ENCODE assay signal across 16 mouse cellular contexts in genomic region chr8:84814240-84814554, GRCm38 (mm10). TPM values are rescaled to one million over a fixed set of nuclear protein-coding genes. Genes with fewer than 3 reads are reported as not detected.
A peak's percentile ranks its signal among the peaks of the same experiment; 100 is the strongest.
DNase-seq lines count a peak whose midpoint lies in the region; ATAC-seq lines count a peak whose summit lies in the region.
"Had no signal": no experiment of that assay in that cellular context is flagged by ENCODE, and none has a peak within 500 bp of the region (broad histone marks: within the 10 kb centered on the region; RNA-seq: fewer than 3 reads in every experiment).

No protein-coding gene starts in this region.

- WGBS in midbrain, embryonic 10.5 days: 88% methylated on average over 11 of the region's 11 CpGs
- 71% methylated on average over 11 of the region's 11 CpGs for WGBS in midbrain, embryonic 16.5 days
- 61% methylated on average over 11 of the region's 11 CpGs for WGBS in forebrain, embryonic 16.5 days
- 73% methylated on average over 11 of the region's 11 CpGs for WGBS in midbrain, embryonic 15.5 days
- 87% methylated on average over 11 of the region's 11 CpGs for WGBS in intestine, embryonic 15.5 days

- ATAC-seq in midbrain, embryonic 16.5 days: no peak
- ATAC-seq in forebrain, embryonic 16.5 days: peak; percentile 43
- peak; percentile 15 for ATAC-seq in midbrain, embryonic 15.5 days (replicated peaks)
- no peak for ATAC-seq in intestine, embryonic 15.5 days
- ATAC-seq: activated CD4-positive, CD25-positive, alpha-beta regulatory T cell, adult 4 months had no signal

- H3K9ac ChIP-seq in midbrain, embryonic 16.5 days (ENCODE audit: low read depth, low read length): no peak overlapping the region
- peak overlapping the region; percentile 2; the same call in 1 of the 2 replicates for H3K9ac ChIP-seq in forebrain, embryonic 16.5 days (replicated peaks; ENCODE audit: low read depth, low read length)
- H3K9ac ChIP-seq in midbrain, embryonic 15.5 days: 0 out of 2 replicates have a peak overlapping the region, but pooled peaks have one; percentile 6
- H3K9ac ChIP-seq in intestine, embryonic 15.5 days: no peak overlapping the region
- H3K9ac ChIP-seq: lung, embryonic 14.5 days had no signal

- no peaks in the 10 kb centered on the region for H3K9me3 ChIP-seq in midbrain, embryonic 10.5 days (replicated peaks)
- H3K9me3 ChIP-seq in midbrain, embryonic 16.5 days (replicated peaks; ENCODE audit: control insufficient read depth, low read length, poor library complexity, severe bottlenecking): no peaks in the 10 kb centered on the region
- no peaks in the 10 kb centered on the region for H3K9me3 ChIP-seq in forebrain, embryonic 16.5 days (ENCODE audit: control insufficient read depth, low read length)
- H3K9me3 ChIP-seq in midbrain, embryonic 15.5 days: no peaks in the 10 kb centered on the region
- H3K9me3 ChIP-seq in intestine, embryonic 15.5 days: no peaks in the 10 kb centered on the region

- no peak overlapping the region for H3K4me2 ChIP-seq in midbrain, embryonic 16.5 days (ENCODE audit: low read length)
- peak overlapping the region; percentile 21 for H3K4me2 ChIP-seq in forebrain, embryonic 16.5 days (ENCODE audit: low read length)
- H3K4me2 ChIP-seq in midbrain, embryonic 15.5 days: no peak overlapping the region
- H3K4me2 ChIP-seq in intestine, embryonic 15.5 days (replicated peaks): no peak overlapping the region
- H3K4me2 ChIP-seq: lung, embryonic 14.5 days had no signal

- 0 out of 2 replicates have a peak overlapping the region, but pooled peaks have one; percentile 4 for H3K27ac ChIP-seq in midbrain, embryonic 10.5 days (replicated peaks)
- H3K27ac ChIP-seq in midbrain, embryonic 16.5 days (ENCODE audit: low read length): no peak overlapping the region
- peak overlapping the region; percentile 90 for H3K27ac ChIP-seq in forebrain, embryonic 16.5 days (ENCODE audit: low read length)
- peak overlapping the region; percentile 56; the same call in 1 of the 2 replicates for H3K27ac ChIP-seq in midbrain, embryonic 15.5 days
- no peak overlapping the region for H3K27ac ChIP-seq in intestine, embryonic 15.5 days
- H3K27ac ChIP-seq: macrophage had no signal

- no peaks in the 10 kb centered on the region for H3K36me3 ChIP-seq in midbrain, embryonic 10.5 days
- H3K36me3 ChIP-seq in midbrain, embryonic 16.5 days (ENCODE audit: control insufficient read depth, insufficient read depth, low read length): no peaks in the 10 kb centered on the region
- H3K36me3 ChIP-seq in forebrain, embryonic 16.5 days (ENCODE audit: control insufficient read depth, insufficient read depth): no peaks in the 10 kb centered on the region
- no peaks in the 10 kb centered on the region for H3K36me3 ChIP-seq in midbrain, embryonic 15.5 days (replicated peaks)
- no peaks in the 10 kb centered on the region for H3K36me3 ChIP-seq in intestine, embryonic 15.5 days

- H3K27me3 ChIP-seq in midbrain, embryonic 10.5 days (ENCODE audit: low read depth, poor library complexity, severe bottlenecking): peaks cover 79% of the 10 kb centered on the region
- H3K27me3 ChIP-seq in midbrain, embryonic 16.5 days (ENCODE audit: control insufficient read depth, insufficient read depth, low read depth, low read length): peaks cover 4% of the 10 kb centered on the region; the same call in 1 of the 2 replicates
- H3K27me3 ChIP-seq in forebrain, embryonic 16.5 days (replicated peaks; ENCODE audit: control insufficient read depth, insufficient read depth, low read length): no peaks in the 10 kb centered on the region
- peaks cover 19% of the 10 kb centered on the region for H3K27me3 ChIP-seq in midbrain, embryonic 15.5 days (replicated peaks)
- peaks cover 34% of the 10 kb centered on the region for H3K27me3 ChIP-seq in intestine, embryonic 15.5 days (replicated peaks)

- DNase-seq in cerebellum, adult 8-10 months: peak; percentile 43
- no peak for DNase-seq in cerebellum, adult 9-11 months
- no peak for DNase-seq in midbrain, embryonic 10.5 days (ENCODE audit: low spot score)
- no peak for DNase-seq in kidney, adult 9 months
- DNase-seq: heart, postnatal 36 days; kidney, adult 11 months; kidney, postnatal 14 days; lung, embryonic 14.5 days; right cerebral cortex, postnatal 4 days; thymus, postnatal 14 days had no signal

- H3K4me1 ChIP-seq in midbrain, embryonic 10.5 days: peaks cover 48% of the 10 kb centered on the region
- H3K4me1 ChIP-seq in midbrain, embryonic 16.5 days (ENCODE audit: control insufficient read depth, insufficient read depth, low read length): peaks cover 15% of the 10 kb centered on the region
- peaks cover 45% of the 10 kb centered on the region for H3K4me1 ChIP-seq in forebrain, embryonic 16.5 days (replicated peaks; ENCODE audit: control insufficient read depth, insufficient read depth, low read length)
- H3K4me1 ChIP-seq in midbrain, embryonic 15.5 days: peaks cover 26% of the 10 kb centered on the region
- peaks cover 7% of the 10 kb centered on the region; the same call in 1 of the 2 replicates for H3K4me1 ChIP-seq in intestine, embryonic 15.5 days (replicated peaks)

- no peak overlapping the region for H3K4me3 ChIP-seq in midbrain, embryonic 10.5 days
- H3K4me3 ChIP-seq in midbrain, embryonic 16.5 days (ENCODE audit: low read depth, low read length): no peak overlapping the region
- no peak overlapping the region for H3K4me3 ChIP-seq in forebrain, embryonic 16.5 days (replicated peaks; ENCODE audit: low read length)
- no peak overlapping the region for H3K4me3 ChIP-seq in midbrain, embryonic 15.5 days
- no peak overlapping the region for H3K4me3 ChIP-seq in intestine, embryonic 15.5 days (replicated peaks)

RNA-seq across cellular contexts. Expression of gene Dand5, which starts 8.4 kb away (rescaled TPM):
- 2.9 and 5.3 TPM in 2 replicates for polyA plus RNA-seq in midbrain, embryonic 10.5 days (2016; fragmentation: Nextera tagmentation; extraction: Ambion mirVana)
- 11.7 and 12.4 TPM in 2 replicates for polyA plus RNA-seq in midbrain, embryonic 16.5 days (2015; fragmentation: Nextera tagmentation; extraction: Ambion mirVana)
- polyA plus RNA-seq in forebrain, embryonic 16.5 days (2015; fragmentation: Nextera tagmentation; extraction: Ambion mirVana): 8.2 and 8.7 TPM in 2 replicates
- 12.3 and 13.4 TPM in 2 replicates for polyA plus RNA-seq in midbrain, embryonic 15.5 days (2015; fragmentation: Nextera tagmentation; extraction: Ambion mirVana)
- polyA plus RNA-seq in intestine, embryonic 15.5 days (2015; fragmentation: Nextera tagmentation; extraction: Ambion mirVana): 4.5 and 5.3 TPM in 2 replicates

RNA-seq across cellular contexts. Expression of gene Nfix, which starts 14.1 kb away (rescaled TPM):
- 0.49 and 1.2 TPM in 2 replicates for polyA plus RNA-seq in midbrain, embryonic 10.5 days (2016; fragmentation: Nextera tagmentation; extraction: Ambion mirVana)
- polyA plus RNA-seq in midbrain, embryonic 16.5 days (2015; fragmentation: Nextera tagmentation; extraction: Ambion mirVana): 44.1 and 55.4 TPM in 2 replicates
- 440 and 546 TPM in 2 replicates for polyA plus RNA-seq in forebrain, embryonic 16.5 days (2015; fragmentation: Nextera tagmentation; extraction: Ambion mirVana)
- 48.6 and 54.0 TPM in 2 replicates for polyA plus RNA-seq in midbrain, embryonic 15.5 days (2015; fragmentation: Nextera tagmentation; extraction: Ambion mirVana)
- polyA plus RNA-seq in intestine, embryonic 15.5 days (2015; fragmentation: Nextera tagmentation; extraction: Ambion mirVana): 14.2 and 14.8 TPM in 2 replicates

RNA-seq across cellular contexts. Expression of gene Gadd45gip1, which starts 17.1 kb away (rescaled TPM):
- 46.3 and 47.2 TPM in 2 replicates for polyA plus RNA-seq in midbrain, embryonic 10.5 days (2016; fragmentation: Nextera tagmentation; extraction: Ambion mirVana)
- 35.0 and 37.4 TPM in 2 replicates for polyA plus RNA-seq in midbrain, embryonic 16.5 days (2015; fragmentation: Nextera tagmentation; extraction: Ambion mirVana)
- polyA plus RNA-seq in forebrain, embryonic 16.5 days (2015; fragmentation: Nextera tagmentation; extraction: Ambion mirVana): 31.3 and 34.3 TPM in 2 replicates
- 35.5 and 36.1 TPM in 2 replicates for polyA plus RNA-seq in midbrain, embryonic 15.5 days (2015; fragmentation: Nextera tagmentation; extraction: Ambion mirVana)
- 61.7 and 62.6 TPM in 2 replicates for polyA plus RNA-seq in intestine, embryonic 15.5 days (2015; fragmentation: Nextera tagmentation; extraction: Ambion mirVana)

RNA-seq across cellular contexts. Expression of gene Rad23a, which starts 26.3 kb away (rescaled TPM):
- polyA plus RNA-seq in midbrain, embryonic 10.5 days (2016; fragmentation: Nextera tagmentation; extraction: Ambion mirVana): 124 and 131 TPM in 2 replicates
- polyA plus RNA-seq in midbrain, embryonic 16.5 days (2015; fragmentation: Nextera tagmentation; extraction: Ambion mirVana): 80.7 and 85.6 TPM in 2 replicates
- polyA plus RNA-seq in forebrain, embryonic 16.5 days (2015; fragmentation: Nextera tagmentation; extraction: Ambion mirVana): 84.8 and 86.5 TPM in 2 replicates
- 88.2 and 91.7 TPM in 2 replicates for polyA plus RNA-seq in midbrain, embryonic 15.5 days (2015; fragmentation: Nextera tagmentation; extraction: Ambion mirVana)
- polyA plus RNA-seq in intestine, embryonic 15.5 days (2015; fragmentation: Nextera tagmentation; extraction: Ambion mirVana): 102 and 106 TPM in 2 replicates

RNA-seq across cellular contexts. Expression of gene Calr, which starts 32.5 kb away (rescaled TPM):
- polyA plus RNA-seq in midbrain, embryonic 10.5 days (2016; fragmentation: Nextera tagmentation; extraction: Ambion mirVana): 723 and 798 TPM in 2 replicates
- polyA plus RNA-seq in midbrain, embryonic 16.5 days (2015; fragmentation: Nextera tagmentation; extraction: Ambion mirVana): 662 and 691 TPM in 2 replicates
- 610 and 631 TPM in 2 replicates for polyA plus RNA-seq in forebrain, embryonic 16.5 days (2015; fragmentation: Nextera tagmentation; extraction: Ambion mirVana)
- 669 and 673 TPM in 2 replicates for polyA plus RNA-seq in midbrain, embryonic 15.5 days (2015; fragmentation: Nextera tagmentation; extraction: Ambion mirVana)
- 1,038 and 1,157 TPM in 2 replicates for polyA plus RNA-seq in intestine, embryonic 15.5 days (2015; fragmentation: Nextera tagmentation; extraction: Ambion mirVana)

Comparison
In these comparisons a context has a peak if more than half of its experiments do, and no peak if none do; other contexts are left out.
1. H3K27ac ChIP-seq: peak in midbrain, embryonic 10.5 days (single experiment), forebrain, embryonic 16.5 days (single experiment) and midbrain, embryonic 15.5 days (single experiment); none in midbrain, embryonic 16.5 days (single experiment) and intestine, embryonic 15.5 days (single experiment).
2. ATAC-seq: peak in forebrain, embryonic 16.5 days (single experiment) and midbrain, embryonic 15.5 days (single experiment); none in midbrain, embryonic 16.5 days (single experiment) and intestine, embryonic 15.5 days (single experiment).
3. H3K9ac ChIP-seq: peak in forebrain, embryonic 16.5 days (single experiment) and midbrain, embryonic 15.5 days (single experiment); none in midbrain, embryonic 16.5 days (single experiment) and intestine, embryonic 15.5 days (single experiment).